Mouse (Mus musculus) G1E (cell line): ENCODE results near the gene 2010111I01Rik. TPM values are rescaled to one million over a fixed set of nuclear protein-coding genes. Genes with fewer than 3 reads are reported as not detected.

Experiments
- ATAC-seq: 2 replicates; pipeline ENCODE4 v1.8.0; 2016; ENCODE audit warnings: mild to moderate bottlenecking; ENCODE audit not compliant: insufficient number of reproducible peaks, poor library complexity, low FRiP score, severe bottlenecking; ENCODE audit errors: extremely low read depth
- DNase-seq: peaks from one replicate; pipeline ENCODE4 v3.0.0; 2012; ENCODE audit warnings: low spot score
- H3K27me3 ChIP-seq: 2 replicates; pipeline ENCODE4 v1.6.1; 2012; ENCODE audit warnings: mild to moderate bottlenecking, low read length, inconsistent platforms; ENCODE audit not compliant: insufficient read depth
- H3K36me3 ChIP-seq: replicated peaks from 2 replicates; pipeline ENCODE3; 2012; ENCODE audit warnings: mild to moderate bottlenecking, inconsistent platforms
- H3K4me1 ChIP-seq: 2 replicates; pipeline ENCODE4 v1.6.1; 2012; ENCODE audit warnings: low read depth, low read length, inconsistent platforms, mixed read lengths; ENCODE audit not compliant: insufficient read depth
- H3K4me3 ChIP-seq: 2 replicates; pipeline ENCODE4 v1.5.1; 2012; ENCODE audit warnings: low read depth, mild to moderate bottlenecking, inconsistent platforms, low read length, moderate library complexity, mixed read lengths
- H3K9me3 ChIP-seq: replicated peaks from 2 replicates; pipeline ENCODE4 v1.6.1; 2012; ENCODE audit warnings: inconsistent platforms
- CTCF ChIP-seq: IDR thresholded peaks from 2 replicates; pipeline ENCODE4 v1.5.1; 2012; ENCODE audit warnings: low read depth, low read length, inconsistent platforms, mixed read lengths
- GATA1 ChIP-seq: IDR thresholded peaks from 2 replicates; pipeline ENCODE4 v1.6.1; 2012; ENCODE audit warnings: borderline replicate concordance, low read length, inconsistent platforms, mixed read lengths
- GATA2 ChIP-seq: IDR thresholded peaks from 2 replicates; pipeline ENCODE4 v1.6.1; 2012; ENCODE audit warnings: low read depth, low read length, inconsistent platforms, borderline replicate concordance
- POLR2AphosphoS5 ChIP-seq: IDR thresholded peaks from 2 replicates; pipeline ENCODE4 v1.6.1; 2012; ENCODE audit warnings: low read depth, low read length, inconsistent platforms; ENCODE audit not compliant: insufficient replicate concordance
- TAL1 ChIP-seq: conservative IDR thresholded peaks from 2 replicates; pipeline ENCODE4 v1.6.1; 2012; ENCODE audit warnings: low read depth, low read length, inconsistent platforms, mixed read lengths
- polyA plus RNA-seq: library from polyadenylated mRNA; stranded (reverse); fragments of >175 nt; gene quantifications from 2 replicates; pipeline ENCODE4 v1.2.3, GENCODE M21; 2012
- total RNA-seq, 2 experiments: library from RNA; stranded (forward) in 1 of 2; stranded (reverse) in 1 of 2; fragments of 200-1000 nt in 1 of 2; fragments of >200 nt in 1 of 2; fragmentation: Nextera tagmentation in 1 of 2; gene quantifications; 2 replicates each; pipeline ENCODE4 v1.2.3; 2014 to 2017

Gene 2010111I01Rik
- total and polyA plus RNA-seq, 3 experiments = 14.7 to 57.2 (median 22.2) TPM

DNA sequence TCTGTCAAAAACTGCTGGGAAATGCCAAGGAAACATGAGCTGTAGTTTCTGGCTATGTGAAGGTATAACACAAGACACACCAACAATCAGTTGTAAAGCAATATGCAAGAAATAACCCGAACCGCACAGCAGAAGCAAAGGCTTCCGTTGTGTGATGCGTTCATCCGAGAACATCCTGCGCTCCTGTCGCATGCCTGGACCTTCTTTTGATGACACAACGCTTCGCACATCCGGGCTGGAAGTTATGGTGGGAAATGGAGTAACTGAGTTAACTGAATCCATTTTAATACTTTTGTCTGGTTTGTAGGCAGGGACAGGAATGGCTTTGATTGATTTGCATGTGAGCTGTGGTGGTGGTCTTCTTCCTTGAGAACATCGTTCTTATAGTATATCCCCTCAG lies 282.9 kb downstream of the 2010111I01Rik start:
- TF ChIP-seq GATA1 (no peak), CTCF (no peak), GATA2 (no peak), TAL1 (no peak), POLR2AphosphoS5 (no peak)
- Histone ChIP-seq H3K4me1 (peaks cover 12% of the 10 kb centered on the region; the same call in 1 of the 2 replicates), H3K9me3 (no peaks in the 10 kb centered on the region), H3K4me3 (no peak overlapping the region), H3K27me3 (no peaks in the 10 kb centered on the region), H3K36me3 (peaks cover 80% of the 10 kb centered on the region)
- DNase-seq (no peak), ATAC-seq (no peak)

DNA sequence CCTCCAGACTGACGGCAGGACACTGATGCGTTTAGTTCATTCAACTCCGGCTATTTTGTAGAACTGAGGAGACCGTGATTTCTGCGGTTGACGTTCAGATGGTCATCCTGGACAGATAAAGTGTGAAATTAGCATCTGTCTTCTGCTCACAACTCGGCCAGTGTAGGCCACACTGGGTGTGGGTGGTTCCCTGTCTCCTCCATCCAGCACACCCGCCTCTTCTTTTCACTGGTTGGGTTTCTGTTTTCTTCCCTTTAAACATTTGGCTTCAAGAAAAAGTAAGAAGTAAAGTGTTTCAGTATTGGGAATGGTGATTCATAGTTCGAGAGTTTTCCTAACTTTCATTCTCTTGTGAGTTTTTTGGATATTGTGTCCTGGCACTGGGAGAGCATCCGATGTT lies 283.6 kb downstream of the 2010111I01Rik start:
- ATAC-seq (no peak), DNase-seq (no peak)
- Histone ChIP-seq H3K27me3 (no peaks in the 10 kb centered on the region), H3K4me3 (no peak overlapping the region), H3K4me1 (peaks cover 17% of the 10 kb centered on the region), H3K36me3 (peaks cover 80% of the 10 kb centered on the region), H3K9me3 (no peaks in the 10 kb centered on the region)
- TF ChIP-seq TAL1 (no peak), GATA1 (no peak), POLR2AphosphoS5 (no peak), GATA2 (no peak), CTCF (no peak)

DNA sequence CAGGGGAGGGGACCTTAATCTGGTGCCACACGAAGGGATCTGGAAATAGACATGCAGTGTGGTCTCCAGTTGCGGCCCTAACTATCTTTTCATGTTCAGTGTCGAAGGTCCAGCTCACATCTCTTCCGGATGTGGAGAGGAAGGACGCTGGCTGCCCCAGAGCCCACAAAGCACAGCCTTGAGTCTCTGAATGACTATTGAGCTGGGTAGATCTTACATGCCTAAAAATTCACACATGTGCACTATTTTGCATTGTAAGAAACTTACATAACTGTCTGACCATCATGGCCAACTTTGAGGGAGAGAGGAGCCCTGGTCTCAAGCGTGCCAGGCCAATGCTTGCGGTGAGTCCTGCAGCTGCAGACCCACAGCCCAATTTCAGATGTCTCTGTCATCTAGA lies 284.5 kb downstream of the 2010111I01Rik start:
- no peak overlapping the region for H3K4me3 ChIP-seq
- DNase-seq = no peak
- TF ChIP-seq GATA2 = no peak
- TF ChIP-seq GATA1 = no peak
- TF ChIP-seq TAL1 = no peak
- TF ChIP-seq CTCF = no peak
- no peak for TF ChIP-seq POLR2AphosphoS5
- peaks cover 80% of the 10 kb centered on the region for H3K36me3 ChIP-seq
- H3K4me1 ChIP-seq = peaks cover 17% of the 10 kb centered on the region
- no peak for ATAC-seq
- no peaks in the 10 kb centered on the region for H3K9me3 ChIP-seq
- no peaks in the 10 kb centered on the region for H3K27me3 ChIP-seq

DNA sequence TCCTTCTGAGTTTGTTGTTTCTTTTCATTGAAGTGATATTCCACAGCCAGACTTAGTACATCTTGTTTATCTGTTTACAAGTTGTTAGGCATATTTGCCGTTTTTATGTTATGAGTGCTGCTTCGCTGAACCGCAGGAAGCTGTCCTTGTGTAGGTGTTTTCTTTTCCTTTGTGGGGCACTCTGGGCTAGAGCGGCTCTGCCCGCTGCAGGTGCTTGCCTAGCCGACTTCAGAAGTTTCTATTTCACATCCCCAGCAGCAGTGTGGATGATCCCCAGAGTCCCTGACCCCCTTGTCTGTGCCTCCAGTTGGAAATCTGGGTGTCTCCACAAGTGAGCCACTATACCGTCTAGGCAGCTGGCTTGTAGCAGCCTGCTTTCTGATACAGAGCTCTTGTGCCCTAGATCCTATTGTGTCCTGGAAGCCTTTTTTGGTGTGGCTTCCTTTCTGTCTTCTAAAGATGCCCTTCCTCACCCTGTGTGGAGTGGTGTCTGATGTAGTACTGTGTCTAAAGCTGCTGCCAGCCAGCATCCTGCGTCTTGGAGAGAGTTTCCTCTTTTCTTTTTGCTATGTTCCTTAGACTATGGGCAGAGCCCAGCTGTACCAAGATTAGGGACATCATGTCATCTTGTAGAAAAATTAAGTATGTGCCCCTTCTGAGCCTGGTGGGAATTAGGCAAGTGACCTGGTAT lies 285.2 kb downstream of the 2010111I01Rik start:
- H3K27me3 ChIP-seq = no peaks in the 10 kb centered on the region
- DNase-seq (no peak), ATAC-seq (no peak)
- no peak for TF ChIP-seq GATA2
- TF ChIP-seq GATA1 = no peak
- no peak for TF ChIP-seq TAL1
- no peak for TF ChIP-seq CTCF
- TF ChIP-seq POLR2AphosphoS5 = no peak
- H3K36me3 ChIP-seq = peaks cover 81% of the 10 kb centered on the region
- H3K9me3 ChIP-seq = no peaks in the 10 kb centered on the region
- H3K4me3 ChIP-seq = no peak overlapping the region
- peaks cover 17% of the 10 kb centered on the region for H3K4me1 ChIP-seq

DNA sequence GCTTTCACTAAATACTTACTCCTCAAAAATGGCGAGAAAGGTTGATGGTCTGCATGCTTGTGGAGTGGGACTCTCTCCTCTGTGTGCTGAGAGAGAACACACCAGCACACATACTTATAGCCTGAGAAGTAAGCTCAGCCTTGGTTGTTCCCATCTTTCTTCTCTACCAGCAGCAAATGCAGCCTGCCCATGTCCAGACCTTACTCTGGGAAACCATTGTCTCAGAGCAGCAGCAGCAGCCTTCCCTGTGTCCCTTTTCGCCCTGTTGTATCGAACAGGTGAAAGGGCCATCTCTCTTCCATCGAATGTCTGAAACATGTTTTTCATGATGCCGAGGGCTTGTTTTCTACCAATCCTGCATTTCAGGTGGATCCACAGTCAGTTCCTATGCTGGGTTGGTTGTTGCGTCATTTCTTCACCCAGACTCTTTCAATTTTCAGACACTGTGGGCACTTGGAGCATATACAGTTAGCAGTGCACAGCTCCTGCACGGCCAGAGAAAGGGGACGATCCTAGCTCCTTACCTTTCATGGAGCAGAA lies 285.8 kb downstream of the 2010111I01Rik start:
- TF ChIP-seq GATA2 (no peak), POLR2AphosphoS5 (no peak)
- no peak for DNase-seq
- Histone ChIP-seq H3K4me3 (no peak overlapping the region), H3K36me3 (peaks cover 80% of the 10 kb centered on the region), H3K4me1 (peaks cover 17% of the 10 kb centered on the region), H3K9me3 (no peaks in the 10 kb centered on the region), H3K27me3 (no peaks in the 10 kb centered on the region)
- no peak for ATAC-seq

DNA sequence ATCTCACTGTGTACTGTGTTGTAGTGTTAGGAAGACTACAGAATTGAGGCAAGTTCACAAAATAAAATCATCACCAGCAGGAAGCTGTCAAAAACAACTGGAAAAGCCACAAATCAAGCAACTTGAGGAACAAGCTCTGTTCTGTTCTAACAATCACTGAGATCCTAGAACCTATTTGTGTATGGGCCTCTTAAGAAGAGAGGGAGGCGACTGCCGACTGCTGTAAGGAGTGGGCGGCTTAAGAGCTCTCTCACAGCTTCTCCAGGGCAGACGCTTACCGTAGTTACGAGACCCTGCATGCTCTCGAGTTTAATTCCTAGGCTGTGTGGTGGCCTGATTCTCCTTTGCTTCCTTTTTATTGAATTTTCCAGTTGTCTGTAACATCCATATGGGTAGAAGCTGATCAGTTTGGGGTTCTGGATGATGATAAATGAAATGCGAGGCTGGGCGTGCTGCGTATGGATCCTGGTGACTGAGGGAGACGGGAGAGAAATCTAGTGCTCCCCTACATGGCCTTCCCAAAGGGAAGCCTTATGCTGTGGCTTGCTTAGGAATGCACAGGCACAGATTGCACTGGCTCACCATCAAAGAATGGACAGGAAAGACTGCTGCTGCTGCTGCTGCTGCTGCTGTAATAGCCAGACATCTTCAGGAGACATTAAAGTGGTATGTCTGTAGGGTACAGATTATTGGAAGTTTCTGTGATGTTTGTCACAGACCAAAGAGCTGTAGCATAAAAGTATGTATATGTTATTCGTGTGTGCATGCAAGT lies 286.6 kb downstream of the 2010111I01Rik start:
- TF ChIP-seq POLR2AphosphoS5 (no peak), TAL1 (no peak), CTCF (no peak), GATA2 (no peak), GATA1 (no peak)
- no peaks in the 10 kb centered on the region for H3K27me3 ChIP-seq
- H3K4me3 ChIP-seq = no peak overlapping the region
- H3K9me3 ChIP-seq = no peaks in the 10 kb centered on the region
- DNase-seq (no peak), ATAC-seq (no peak)
- peaks cover 80% of the 10 kb centered on the region for H3K36me3 ChIP-seq
- peaks cover 15% of the 10 kb centered on the region for H3K4me1 ChIP-seq
